Mouse (Mus musculus): ENCODE data around the gene Eif3g. TPM values are rescaled to one million over a fixed set of nuclear protein-coding genes. Genes with fewer than 3 reads are reported as not detected.

Gene Eif3g
- total and polyA plus RNA-seq, 3 experiments, result 1,516 to 1,873 TPM; not detected in 1

- peaks cover 23% of the 10 kb centered on the region for H3K79me2 ChIP-seq (ENCODE audit: control insufficient read depth, insufficient read depth, low read length, poor library complexity)
- peaks cover 29 to 40% of the 10 kb centered on the region in 2 experiments for H3K36me3 ChIP-seq (ENCODE audit: control insufficient read depth in 1 of 2, insufficient read depth in 2 of 2, low read length in 2 of 2)
- no peak for DNase-seq (ENCODE audit: low read depth, low spot score)
- no peak overlapping the region for H3K27ac ChIP-seq (ENCODE audit: control insufficient read depth, low read depth, low read length)
- H3K9ac ChIP-seq (ENCODE audit: control insufficient read depth, low read depth, low read length, poor library complexity, severe bottlenecking), result no peak overlapping the region
- H3K4me3 ChIP-seq (ENCODE audit: control insufficient read depth in 1 of 2, insufficient read depth in 1 of 2, low read depth in 2 of 2, low read length in 2 of 2), result no peak overlapping the region
- no peaks in the 10 kb centered on the region for H3K27me3 ChIP-seq (ENCODE audit: control insufficient read depth in 1 of 2, insufficient read depth in 2 of 2, low read length in 2 of 2)
- peaks cover 22 to 55% of the 10 kb centered on the region in 2 experiments for H3K4me1 ChIP-seq (ENCODE audit: control insufficient read depth in 1 of 2, insufficient read depth in 2 of 2, low read length in 2 of 2)
- no peak for TF ChIP-seq MAZ (IDR thresholded peaks at IDR 0.05; ENCODE audit: low read depth, low read length)
- no peak for TF ChIP-seq SMC3 (IDR thresholded peaks at IDR 0.05; ENCODE audit: low read depth, low read length)
- no peak for TF ChIP-seq TBP (IDR thresholded peaks at IDR 0.05; ENCODE audit: low read depth, low read length)
- no peak for TF ChIP-seq ZKSCAN1 (IDR thresholded peaks at IDR 0.05; ENCODE audit: low read depth, low read length)
- no peak for TF ChIP-seq JUND (IDR thresholded peaks at IDR 0.05; ENCODE audit: low read depth, low read length)
- TF ChIP-seq ZMIZ1 (IDR thresholded peaks at IDR 0.05; ENCODE audit: low read depth, low read length), result no peak
- no peak for TF ChIP-seq CHD1 (IDR thresholded peaks at IDR 0.05; ENCODE audit: low read depth, low read length)
- H3K9me3 ChIP-seq (replicated peaks; ENCODE audit: insufficient read depth, low read length), result no peaks in the 10 kb centered on the region
Measured at GRCm38 (mm10) chr9:20872991-20873390, 25.4 kb downstream of the Eif3g start.

GRCm38 (mm10) chr9:20870211-20871173 lies 27.9 kb downstream of the Eif3g start:
- peaks cover 15% of the 10 kb centered on the region for H3K79me2 ChIP-seq (ENCODE audit: control insufficient read depth, insufficient read depth, low read length, poor library complexity)

DNA sequence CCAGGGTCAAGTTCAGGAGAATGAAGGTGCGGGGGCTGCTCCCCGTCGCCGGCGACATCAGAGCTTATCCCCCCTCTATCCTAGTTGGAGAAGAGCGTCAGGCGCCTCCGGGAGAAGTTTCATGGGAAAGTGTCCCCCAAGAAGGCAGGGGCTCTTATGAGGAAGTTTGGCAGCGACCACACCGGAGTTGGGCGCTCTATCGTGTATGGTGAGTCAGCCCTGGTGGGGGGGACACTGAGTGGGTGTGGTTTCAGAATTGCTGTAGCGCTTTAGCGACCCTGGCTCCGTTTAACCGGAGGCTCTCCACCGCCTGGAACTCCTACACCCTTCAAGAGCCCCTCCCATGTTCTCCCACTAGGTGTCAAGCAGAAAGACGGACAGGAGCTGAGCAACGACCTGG lies 29.2 kb downstream of the Eif3g start:
- TF ChIP-seq POLR2A (IDR thresholded peaks at IDR 0.05; ENCODE audit: control insufficient read depth in 1 of 2, insufficient read depth in 1 of 2, low read depth in 1 of 2, low read length in 2 of 2, poor library complexity in 1 of 2), result peak in 1 of 2 experiments; percentile 74; a peak in 2 of 4 replicates
- TF ChIP-seq GATA1 (IDR thresholded peaks at IDR 0.05; ENCODE audit: low read depth, low read length), result 0 out of 2 replicates have a peak, but pooled peaks have one; percentile 18
- no peak for TF ChIP-seq ZNF384 (IDR thresholded peaks at IDR 0.05; ENCODE audit: low read depth, low read length)
- no peak for TF ChIP-seq MYC (IDR thresholded peaks at IDR 0.05; ENCODE audit: low read depth, low read length)
- peak; percentile 88 for TF ChIP-seq TBP (IDR thresholded peaks at IDR 0.05; ENCODE audit: low read depth, low read length)
- TF ChIP-seq ETS1 (IDR thresholded peaks at IDR 0.05; ENCODE audit: low read depth, low read length), result no peak
- no peak for TF ChIP-seq BHLHE40 (IDR thresholded peaks at IDR 0.05; ENCODE audit: borderline replicate concordance, low read depth, low read length)
- TF ChIP-seq POLR2AphosphoS5 (IDR thresholded peaks at IDR 0.05; ENCODE audit: borderline replicate concordance, low read depth, low read length), result peak; percentile 83; the same call in 1 of the 2 replicates
- peak overlapping the region; percentile 54 for H3K27ac ChIP-seq (ENCODE audit: control insufficient read depth, low read depth, low read length)
- peak overlapping the region; percentile 62 to 90 for H3K4me3 ChIP-seq (ENCODE audit: control insufficient read depth in 1 of 2, insufficient read depth in 1 of 2, low read depth in 2 of 2, low read length in 2 of 2)
- peaks cover 23 to 25% of the 10 kb centered on the region in 2 experiments for H3K36me3 ChIP-seq (ENCODE audit: control insufficient read depth in 1 of 2, insufficient read depth in 2 of 2, low read length in 2 of 2)
- H3K9me3 ChIP-seq (replicated peaks; ENCODE audit: insufficient read depth, low read length), result no peaks in the 10 kb centered on the region
- peaks cover 14 to 33% of the 10 kb centered on the region in 2 experiments for H3K4me1 ChIP-seq (ENCODE audit: control insufficient read depth in 1 of 2, insufficient read depth in 2 of 2, low read length in 2 of 2)
- peak overlapping the region; percentile 78 for H3K9ac ChIP-seq (ENCODE audit: control insufficient read depth, low read depth, low read length, poor library complexity, severe bottlenecking)
- peaks cover 15% of the 10 kb centered on the region for H3K79me2 ChIP-seq (ENCODE audit: control insufficient read depth, insufficient read depth, low read length, poor library complexity)
- peaks cover 0 to 2% of the 10 kb centered on the region in 2 experiments; a peak in 1 of 4 replicates for H3K27me3 ChIP-seq (ENCODE audit: control insufficient read depth in 1 of 2, insufficient read depth in 2 of 2, low read length in 2 of 2)
- peak; percentile 96 for DNase-seq (ENCODE audit: low read depth, low spot score)

More at GRCm38 (mm10) chr9:20870211-20871173, 27.9 kb downstream of the Eif3g start:
- H3K27ac ChIP-seq (ENCODE audit: control insufficient read depth, low read depth, low read length), result no peak overlapping the region
- H3K9me3 ChIP-seq (replicated peaks; ENCODE audit: insufficient read depth, low read length), result no peaks in the 10 kb centered on the region
- peaks cover 23 to 29% of the 10 kb centered on the region in 2 experiments for H3K36me3 ChIP-seq (ENCODE audit: control insufficient read depth in 1 of 2, insufficient read depth in 2 of 2, low read length in 2 of 2)
- peak; percentile 82 for DNase-seq (ENCODE audit: low read depth, low spot score)
- no peak overlapping the region for H3K9ac ChIP-seq (ENCODE audit: control insufficient read depth, low read depth, low read length, poor library complexity, severe bottlenecking)
- TF ChIP-seq CTCF (IDR thresholded peaks at IDR 0.05 in 2 of 3, conservative IDR thresholded peaks at IDR 0.05 in 1 of 3; ENCODE audit: control insufficient read depth in 1 of 3, insufficient read depth in 1 of 3, low read depth in 2 of 3, low read length in 3 of 3, poor library complexity in 1 of 3, severe bottlenecking in 1 of 3), result peak in 1 of 3 experiments; percentile 77; a peak in 2 of 6 replicates
- no peak for TF ChIP-seq MYC (IDR thresholded peaks at IDR 0.05; ENCODE audit: low read depth, low read length)
- TF ChIP-seq E2F4 (IDR thresholded peaks at IDR 0.05; ENCODE audit: borderline replicate concordance, low read depth, low read length), result no peak
- peaks cover 0 to 2% of the 10 kb centered on the region in 2 experiments; a peak in 1 of 4 replicates for H3K27me3 ChIP-seq (ENCODE audit: control insufficient read depth in 1 of 2, insufficient read depth in 2 of 2, low read length in 2 of 2)
- peaks cover 14 to 37% of the 10 kb centered on the region in 2 experiments for H3K4me1 ChIP-seq (ENCODE audit: control insufficient read depth in 1 of 2, insufficient read depth in 2 of 2, low read length in 2 of 2)
- no peak overlapping the region for H3K4me3 ChIP-seq (ENCODE audit: control insufficient read depth in 1 of 2, insufficient read depth in 1 of 2, low read depth in 2 of 2, low read length in 2 of 2)

Measured in MEL (cell line).